Mouse (Mus musculus) MEL (cell line): ENCODE results near the gene Nvl. TPM values are rescaled to one million over a fixed set of nuclear protein-coding genes. Genes with fewer than 3 reads are reported as not detected.

Experiments used
- DNase-seq: peaks from one replicate; pipeline ENCODE4 v3.0.0; 2011; ENCODE audit warnings: low read depth, low spot score
- H3K27ac ChIP-seq: 2 replicates; pipeline ENCODE4 v1.5.1; 2012; ENCODE audit warnings: low read depth, mild to moderate bottlenecking, control low read depth, low read length, moderate library complexity; ENCODE audit not compliant: control insufficient read depth
- H3K27me3 ChIP-seq, 2 experiments: fragments of 150-350 bp in 1 of 2; sonication (generic) in 1 of 2; 2 replicates each; pipeline ENCODE4 v1.6.1; 2012; ENCODE audit warnings: low read length in 2 of 2, mild to moderate bottlenecking in 2 of 2, improper control_type of control experiment in 1 of 2, moderate library complexity in 1 of 2; ENCODE audit not compliant: insufficient read depth in 2 of 2, control insufficient read depth in 1 of 2
- H3K36me3 ChIP-seq, 2 experiments: 2 replicates each; pipeline ENCODE4 v1.6.1; 2012 to 2014; ENCODE audit warnings: low read length in 2 of 2, improper control_type of control experiment in 1 of 2, inconsistent platforms in 1 of 2, mild to moderate bottlenecking in 1 of 2; ENCODE audit not compliant: insufficient read depth in 2 of 2, control insufficient read depth in 1 of 2
- H3K4me1 ChIP-seq, 2 experiments: fragments of 150-350 bp in 1 of 2; sonication (generic) in 1 of 2; 2 replicates each; pipeline ENCODE4 v1.6.1; 2012; ENCODE audit warnings: low read length in 2 of 2, improper control_type of control experiment in 1 of 2, mild to moderate bottlenecking in 1 of 2; ENCODE audit not compliant: insufficient read depth in 2 of 2, control insufficient read depth in 1 of 2
- H3K4me3 ChIP-seq, 2 experiments: fragments of 150-350 bp in 1 of 2; sonication (generic) in 1 of 2; 2 replicates each; pipeline ENCODE4 v1.5.1; 2012; ENCODE audit warnings: low read depth in 2 of 2, low read length in 2 of 2, mild to moderate bottlenecking in 2 of 2, moderate library complexity in 2 of 2, control low read depth in 1 of 2, improper control_type of control experiment in 1 of 2; ENCODE audit not compliant: control insufficient read depth in 1 of 2, insufficient read depth in 1 of 2
- H3K79me2 ChIP-seq: 2 replicates; pipeline ENCODE4 v1.6.1; 2012; ENCODE audit warnings: mild to moderate bottlenecking, low read length, moderate library complexity; ENCODE audit not compliant: control insufficient read depth, poor library complexity, insufficient read depth
- H3K9ac ChIP-seq: 2 replicates; pipeline ENCODE4 v1.6.1; 2012; ENCODE audit warnings: low read depth, mild to moderate bottlenecking, control low read depth, low read length, moderate library complexity; ENCODE audit not compliant: control insufficient read depth, poor library complexity, severe bottlenecking
- H3K9me3 ChIP-seq: fragments of 150-350 bp; sonication (generic); replicated peaks from 2 replicates; pipeline ENCODE4 v1.6.1; 2012; ENCODE audit warnings: mild to moderate bottlenecking, low read length, improper control_type of control experiment, moderate library complexity; ENCODE audit not compliant: insufficient read depth
- CHD1 ChIP-seq: IDR thresholded peaks from 2 replicates; pipeline ENCODE4 v1.6.1; 2012; ENCODE audit warnings: low read depth, mild to moderate bottlenecking, inconsistent platforms, low read length, improper control_type of control experiment
- CHD2 ChIP-seq: IDR thresholded peaks from 2 replicates; pipeline ENCODE4 v1.6.1; 2011; ENCODE audit warnings: low read length, improper control_type of control experiment
- CTCF ChIP-seq, 3 experiments: IDR thresholded peaks in 2 of 3; conservative IDR thresholded peaks in 1 of 3; 2 replicates each; pipeline ENCODE4 v1.5.1; 2011 to 2012; ENCODE audit warnings: low read length in 3 of 3, low read depth in 2 of 3, mild to moderate bottlenecking in 2 of 3, improper control_type of control experiment in 1 of 3, inconsistent platforms in 1 of 3, mixed read lengths in 1 of 3, moderate library complexity in 1 of 3; ENCODE audit not compliant: control insufficient read depth in 1 of 3, insufficient read depth in 1 of 3, poor library complexity in 1 of 3, severe bottlenecking in 1 of 3
- ETS1 ChIP-seq: IDR thresholded peaks from 2 replicates; pipeline ENCODE4 v1.6.1; 2012; ENCODE audit warnings: low read depth, mild to moderate bottlenecking, inconsistent platforms, low read length, improper control_type of control experiment, moderate library complexity
- GABPA ChIP-seq: IDR thresholded peaks from 2 replicates; pipeline ENCODE4 v1.6.1; 2012; ENCODE audit warnings: low read depth, mild to moderate bottlenecking, inconsistent platforms, low read length, improper control_type of control experiment, moderate library complexity
- GATA1 ChIP-seq: IDR thresholded peaks from 2 replicates; pipeline ENCODE4 v1.6.1; 2011; ENCODE audit warnings: low read depth, low read length, improper control_type of control experiment
- KAT2A ChIP-seq: conservative IDR thresholded peaks from 2 replicates; pipeline ENCODE4 v1.6.1; 2012; ENCODE audit warnings: low read depth, low read length, improper control_type of control experiment, inconsistent platforms
- MAFK ChIP-seq: IDR thresholded peaks from 2 replicates; pipeline ENCODE4 v1.6.1; 2011; ENCODE audit warnings: low read depth, mild to moderate bottlenecking, low read length, improper control_type of control experiment, borderline replicate concordance
- MAX ChIP-seq: IDR thresholded peaks from 2 replicates; pipeline ENCODE4 v1.6.1; 2011; ENCODE audit warnings: low read length, improper control_type of control experiment
- MAZ ChIP-seq: IDR thresholded peaks from 2 replicates; pipeline ENCODE4 v1.6.1; 2012; ENCODE audit warnings: low read depth, mild to moderate bottlenecking, inconsistent platforms, low read length, improper control_type of control experiment
- MXI1 ChIP-seq: IDR thresholded peaks from 2 replicates; pipeline ENCODE4 v1.6.1; 2011; ENCODE audit warnings: mild to moderate bottlenecking, low read depth, low read length, improper control_type of control experiment
- MYB ChIP-seq: IDR thresholded peaks from 2 replicates; pipeline ENCODE4 v1.6.1; 2011; ENCODE audit warnings: mild to moderate bottlenecking, low read depth, low read length, improper control_type of control experiment
- MYC ChIP-seq: IDR thresholded peaks from 2 replicates; pipeline ENCODE4 v1.6.1; 2011; ENCODE audit warnings: low read depth, mild to moderate bottlenecking, low read length, improper control_type of control experiment, moderate library complexity
- NRF1 ChIP-seq: IDR thresholded peaks from 2 replicates; pipeline ENCODE4 v1.6.1; 2014; ENCODE audit warnings: low read depth, mild to moderate bottlenecking, inconsistent platforms, low read length, improper control_type of control experiment, moderate library complexity; ENCODE audit not compliant: poor library complexity, insufficient read depth, severe bottlenecking
- POLR2A ChIP-seq, 2 experiments: IDR thresholded peaks; 2 replicates each; pipeline ENCODE4 v1.6.1; 2011 to 2012; ENCODE audit warnings: low read length in 2 of 2, mild to moderate bottlenecking in 2 of 2, control low read depth in 1 of 2, improper control_type of control experiment in 1 of 2, low read depth in 1 of 2, moderate library complexity in 1 of 2; ENCODE audit not compliant: control insufficient read depth in 1 of 2, insufficient read depth in 1 of 2, poor library complexity in 1 of 2
- POLR2AphosphoS2 ChIP-seq: IDR thresholded peaks from 2 replicates; pipeline ENCODE4 v1.6.1; 2011; ENCODE audit warnings: low read length, improper control_type of control experiment
- POLR2AphosphoS5 ChIP-seq: IDR thresholded peaks from 2 replicates; pipeline ENCODE4 v1.6.1; 2012; ENCODE audit warnings: low read depth, borderline replicate concordance, mild to moderate bottlenecking, inconsistent platforms, low read length, moderate library complexity, mixed read lengths
- RAD21 ChIP-seq: IDR thresholded peaks from 2 replicates; pipeline ENCODE4 v1.6.1; 2011; ENCODE audit warnings: mild to moderate bottlenecking, low read depth, low read length, improper control_type of control experiment
- RCOR1 ChIP-seq: IDR thresholded peaks from 2 replicates; pipeline ENCODE4 v1.6.1; 2012; ENCODE audit warnings: low read depth, mild to moderate bottlenecking, inconsistent platforms, low read length, improper control_type of control experiment
- SMC3 ChIP-seq: IDR thresholded peaks from 2 replicates; pipeline ENCODE4 v1.6.1; 2011; ENCODE audit warnings: low read depth, low read length, improper control_type of control experiment
- TAL1 ChIP-seq: IDR thresholded peaks from 2 replicates; pipeline ENCODE4 v1.6.1; 2012; ENCODE audit warnings: mild to moderate bottlenecking, inconsistent platforms, low read length, moderate library complexity, mixed read lengths
- TBP ChIP-seq: IDR thresholded peaks from 2 replicates; pipeline ENCODE4 v1.8.0; 2011; ENCODE audit warnings: low read depth, low read length, improper control_type of control experiment
- TCF12 ChIP-seq: IDR thresholded peaks from 2 replicates; pipeline ENCODE4 v1.6.1; 2014; ENCODE audit warnings: low read depth, mild to moderate bottlenecking, inconsistent platforms, low read length, improper control_type of control experiment, moderate library complexity
- USF1 ChIP-seq: IDR thresholded peaks from 2 replicates; pipeline ENCODE4 v1.6.1; 2014; ENCODE audit warnings: low read depth, mild to moderate bottlenecking, inconsistent platforms, low read length, improper control_type of control experiment, moderate library complexity
- USF2 ChIP-seq, 2 experiments: IDR thresholded peaks; 2 replicates each; pipeline ENCODE4 v1.6.1; 2011 to 2012; ENCODE audit warnings: improper control_type of control experiment in 2 of 2, low read length in 2 of 2, borderline replicate concordance in 1 of 2, inconsistent platforms in 1 of 2, low read depth in 1 of 2, mild to moderate bottlenecking in 1 of 2; ENCODE audit not compliant: insufficient read depth in 1 of 2
- ZNF384 ChIP-seq: IDR thresholded peaks from 2 replicates; pipeline ENCODE4 v1.6.1; 2012; ENCODE audit warnings: low read depth, mild to moderate bottlenecking, inconsistent platforms, low read length, improper control_type of control experiment
- polyA plus RNA-seq, 2 experiments: library from polyadenylated mRNA; stranded (reverse) in 1 of 2; unstranded in 1 of 2; fragments of >175 nt in 1 of 2; fragments of >200 nt in 1 of 2; gene quantifications; 2 replicates each; pipeline versions ENCODE4 v1.2.1 to v1.2.4; 2012; ENCODE audit warnings: low replicate concordance in 2 of 2, low read depth in 1 of 2; ENCODE audit not compliant: insufficient read length in 2 of 2, insufficient read depth in 1 of 2, missing spikeins in 1 of 2
- total RNA-seq: library from RNA; depleted of rRNA; stranded (reverse); fragments of 300-350 nt; gene quantifications from 2 replicates; pipeline ENCODE4 v1.2.3, GENCODE M21; 2012

The Nvl gene
- total and polyA plus RNA-seq, 3 experiments, result 21.0 to 29.8 TPM; not detected in 1

DNA sequence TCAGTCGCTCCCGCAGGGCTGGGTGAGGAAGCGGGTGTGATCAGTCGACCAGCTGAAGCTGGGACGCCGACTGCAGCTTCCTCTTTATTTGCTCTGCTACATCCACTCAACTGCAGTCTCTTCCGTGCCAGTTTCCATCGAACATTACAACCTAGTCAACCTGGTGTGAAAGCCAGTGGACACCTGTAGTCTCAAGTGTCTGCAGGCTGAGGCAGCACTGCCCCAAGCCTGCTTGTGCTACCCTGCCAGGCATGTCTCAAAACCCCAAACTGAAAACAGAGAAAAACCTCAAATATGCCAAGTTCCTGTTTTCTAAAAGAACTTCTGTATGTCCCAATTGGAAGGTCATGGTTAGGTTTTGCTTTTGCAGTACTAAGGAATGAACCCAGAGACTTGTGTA lies 26.2 kb upstream of the Nvl start (continued):
- TF ChIP-seq NRF1 (no peak), MYB (no peak), TAL1 (no peak), CHD1 (0 out of 2 replicates have a peak, but pooled peaks have one; percentile 45), MXI1 (peak; percentile 37; the same call in 1 of the 2 replicates), ETS1 (0 out of 2 replicates have a peak, but pooled peaks have one; percentile 40), MAFK (no peak), MAZ (no peak), CTCF (IDR thresholded peaks at IDR 0.05 in 2 of 3, conservative IDR thresholded peaks at IDR 0.05 in 1 of 3; ENCODE audit: control insufficient read depth in 1 of 3, insufficient read depth in 1 of 3, low read depth in 2 of 3, low read length in 3 of 3, poor library complexity in 1 of 3, severe bottlenecking in 1 of 3) (no peak), MAX (0 out of 2 replicates have a peak, but pooled peaks have one; percentile 47), MYC (no peak), RAD21 (no peak), USF1 (no peak), POLR2A (IDR thresholded peaks at IDR 0.05; ENCODE audit: control insufficient read depth in 1 of 2, insufficient read depth in 1 of 2, low read depth in 1 of 2, low read length in 2 of 2, poor library complexity in 1 of 2) (no peak), POLR2AphosphoS5 (no peak), POLR2AphosphoS2 (no peak)

DNA sequence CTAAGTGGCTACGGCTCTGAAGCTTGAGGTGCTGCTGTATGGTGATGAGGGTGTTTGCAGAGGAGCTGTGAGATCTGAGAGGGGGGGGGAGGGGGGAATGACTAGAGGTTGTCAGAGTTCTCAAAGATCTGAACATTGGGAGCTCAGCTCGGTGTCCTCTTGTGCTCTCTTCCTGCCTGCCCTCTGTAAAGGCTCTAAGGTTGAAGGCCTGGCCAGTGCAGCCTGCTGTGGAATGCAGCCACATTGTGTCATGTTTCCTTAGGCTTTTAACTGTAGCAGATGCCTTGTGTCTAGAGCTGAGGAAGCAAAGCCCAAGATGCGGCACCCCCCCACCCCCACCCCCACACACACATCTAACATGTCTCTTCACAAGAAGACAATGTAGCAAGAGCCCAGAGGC lies 24.4 kb upstream of the Nvl start:
- no peaks in the 10 kb centered on the region for H3K79me2 ChIP-seq
- H3K27ac ChIP-seq, result no peak overlapping the region
- TF ChIP-seq TCF12 (no peak), MAFK (no peak), SMC3 (no peak), RCOR1 (no peak), KAT2A (no peak), GABPA (no peak), MYC (no peak), USF2 (IDR thresholded peaks at IDR 0.05; ENCODE audit: borderline replicate concordance in 1 of 2, insufficient read depth in 1 of 2, low read depth in 1 of 2, low read length in 2 of 2) (no peak), TBP (no peak), ZNF384 (no peak), CHD2 (no peak), RAD21 (no peak), ETS1 (no peak), GATA1 (no peak)
- no peaks in the 10 kb centered on the region for H3K27me3 ChIP-seq
- no peaks in the 10 kb centered on the region for H3K9me3 ChIP-seq
- no peak for DNase-seq
- 0 out of 4 replicates have a peak, but pooled peaks cover 0 to 2% of the 10 kb centered on the region in 2 experiments for H3K4me1 ChIP-seq
- H3K9ac ChIP-seq, result no peak overlapping the region
- no peak overlapping the region for H3K4me3 ChIP-seq
- peaks cover 2 to 3% of the 10 kb centered on the region in 2 experiments; a peak in 2 of 4 replicates for H3K36me3 ChIP-seq
